Mouse (Mus musculus) MEL (cell line): Measurements from ENCODE around the gene Vps9d1.

Source experiments
- CTCF ChIP-seq, 3 experiments: IDR thresholded peaks in 2 of 3; conservative IDR thresholded peaks in 1 of 3; 2 replicates each; pipeline ENCODE4 v1.5.1; 2011 to 2012; ENCODE audit warnings: low read length in 3 of 3, low read depth in 2 of 3, mild to moderate bottlenecking in 2 of 3, improper control_type of control experiment in 1 of 3, inconsistent platforms in 1 of 3, mixed read lengths in 1 of 3, moderate library complexity in 1 of 3; ENCODE audit not compliant: control insufficient read depth in 1 of 3, insufficient read depth in 1 of 3, poor library complexity in 1 of 3, severe bottlenecking in 1 of 3
- EP300 ChIP-seq, 2 experiments: IDR thresholded peaks; 2 replicates each; pipeline ENCODE4 v1.6.1; 2011; ENCODE audit warnings: improper control_type of control experiment in 2 of 2, low read length in 2 of 2, low read depth in 1 of 2, mild to moderate bottlenecking in 1 of 2
- GATA1 ChIP-seq: IDR thresholded peaks from 2 replicates; pipeline ENCODE4 v1.6.1; 2011; ENCODE audit warnings: low read depth, low read length, improper control_type of control experiment
- JUND ChIP-seq: IDR thresholded peaks from 2 replicates; pipeline ENCODE4 v1.6.1; 2011; ENCODE audit warnings: low read depth, mild to moderate bottlenecking, improper control_type of control experiment, low read length
- MAX ChIP-seq: IDR thresholded peaks from 2 replicates; pipeline ENCODE4 v1.6.1; 2011; ENCODE audit warnings: low read length, improper control_type of control experiment
- POLR2A ChIP-seq, 2 experiments: IDR thresholded peaks; 2 replicates each; pipeline ENCODE4 v1.6.1; 2011 to 2012; ENCODE audit warnings: low read length in 2 of 2, mild to moderate bottlenecking in 2 of 2, control low read depth in 1 of 2, improper control_type of control experiment in 1 of 2, low read depth in 1 of 2, moderate library complexity in 1 of 2; ENCODE audit not compliant: control insufficient read depth in 1 of 2, insufficient read depth in 1 of 2, poor library complexity in 1 of 2

DNA sequence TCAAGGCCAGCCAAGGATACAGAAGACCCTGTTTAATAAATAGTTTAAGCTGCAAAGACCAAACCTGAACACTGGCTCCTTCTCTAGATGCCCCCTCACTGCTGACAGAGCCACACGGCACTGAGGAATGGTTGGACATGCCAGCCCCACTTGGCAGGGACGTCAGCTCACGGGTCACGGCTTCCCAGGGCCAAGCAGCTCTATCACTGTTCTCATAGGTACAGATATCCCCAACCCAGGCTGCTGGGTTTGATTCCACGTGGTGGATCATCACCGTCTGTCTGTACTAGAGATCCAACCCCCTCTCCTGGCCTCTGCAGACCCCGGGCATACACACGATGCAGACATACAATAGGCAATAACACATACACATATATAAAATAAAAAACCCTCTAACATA lies 36.5 kb upstream of the Vps9d1 start:
- no peak for TF ChIP-seq CTCF (IDR thresholded peaks at IDR 0.05 in 2 of 3, conservative IDR thresholded peaks at IDR 0.05 in 1 of 3; ENCODE audit: control insufficient read depth in 1 of 3, insufficient read depth in 1 of 3, low read depth in 2 of 3, low read length in 3 of 3, poor library complexity in 1 of 3, severe bottlenecking in 1 of 3)
- no peak for TF ChIP-seq EP300 (IDR thresholded peaks at IDR 0.05; ENCODE audit: low read depth in 1 of 2, low read length in 2 of 2)
- TF ChIP-seq MAX, result no peak
- no peak for TF ChIP-seq POLR2A (IDR thresholded peaks at IDR 0.05; ENCODE audit: control insufficient read depth in 1 of 2, insufficient read depth in 1 of 2, low read depth in 1 of 2, low read length in 2 of 2, poor library complexity in 1 of 2)
- no peak for TF ChIP-seq GATA1
- TF ChIP-seq JUND, result no peak
